12 mouse cellular contexts compared by ENCODE assay signal in genomic region chr11:24679581-24679980, GRCm38 (mm10).
"Had no signal": no experiment of that assay in that cellular context is flagged by ENCODE, and none has a peak within 500 bp of the region (broad histone marks: within the 10 kb centered on the region; RNA-seq: fewer than 3 reads in every experiment).

No protein-coding gene starts in this region.

- H3K27me3 ChIP-seq: intestine, embryonic 15.5 days; liver, embryonic 15.5 days; midbrain, embryonic 13.5 days had no signal

- H3K4me1 ChIP-seq: intestine, embryonic 15.5 days; liver, embryonic 15.5 days; midbrain, embryonic 13.5 days had no signal

- H3K36me3 ChIP-seq: intestine, embryonic 15.5 days; liver, embryonic 15.5 days; midbrain, embryonic 13.5 days had no signal

- H3K9ac ChIP-seq: intestine, embryonic 15.5 days; liver, embryonic 15.5 days; midbrain, embryonic 13.5 days had no signal

- ATAC-seq: intestine, embryonic 15.5 days; lung, postnatal 0 days; midbrain, embryonic 13.5 days had no signal

- H3K27ac ChIP-seq: intestine, embryonic 15.5 days; liver, embryonic 15.5 days; midbrain, embryonic 13.5 days; stomach, postnatal 0 days had no signal

- DNase-seq: kidney, adult 18-20 months; kidney, postnatal 10 days; kidney, postnatal 4 days; lung, adult 2 months; lung, postnatal 36 days; thymus, adult 18-20 months; thymus, postnatal 14 days had no signal

- H3K4me3 ChIP-seq: intestine, embryonic 15.5 days; liver, embryonic 15.5 days; midbrain, embryonic 13.5 days had no signal
